ENCODE assay signal across 7 mouse cellular contexts in the genomic region with DNA sequence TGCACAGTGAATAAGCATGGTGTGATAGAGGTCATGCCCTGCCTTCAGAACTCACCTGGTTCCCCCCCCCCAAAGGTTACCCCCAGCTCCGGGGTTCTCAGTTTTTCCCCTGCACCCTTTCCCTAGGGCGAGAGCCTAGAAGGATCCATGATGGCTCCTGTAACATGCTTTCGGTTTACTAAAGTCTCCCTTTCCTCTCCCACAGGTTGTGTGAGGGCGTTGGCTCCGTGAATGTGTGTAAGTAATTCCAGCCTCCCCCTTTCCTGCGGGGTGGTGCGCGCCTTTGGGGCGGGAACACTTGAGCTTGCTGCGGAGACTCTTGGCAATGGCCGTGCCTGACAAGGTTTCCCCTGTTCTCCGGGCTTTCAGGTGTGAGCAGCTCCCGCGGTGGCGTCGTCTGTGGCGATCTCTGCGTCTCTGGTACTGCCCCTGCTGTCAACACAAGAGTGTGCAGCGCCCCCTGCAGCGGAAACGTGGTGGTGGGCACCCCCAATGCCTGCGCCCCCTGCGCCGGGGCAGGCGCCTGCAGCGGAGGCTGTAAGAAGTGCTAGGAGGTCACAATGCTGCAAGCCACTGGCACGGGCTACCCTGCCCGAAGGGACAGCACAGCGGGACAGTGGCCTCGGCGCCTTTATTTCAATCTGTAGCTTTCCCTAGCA. TPM values are rescaled to one million over a fixed set of nuclear protein-coding genes. Genes with fewer than 3 reads are reported as not detected.
DNase-seq lines count a peak whose midpoint lies in the region; ATAC-seq and TF ChIP-seq lines count a peak whose summit lies in the region.

No protein-coding gene starts in this region.

- TF ChIP-seq CTCF in heart, adult 2 months (IDR thresholded peaks at IDR 0.05) = peak; percentile 57
- no peak; the same call in 1 of the 2 replicates for TF ChIP-seq CTCF in kidney, adult 2 months (conservative IDR thresholded peaks at IDR 0.05; ENCODE audit: insufficient read depth, insufficient read length, low read depth, low read length)

- peak overlapping the region; percentile 58 for H3K4me2 ChIP-seq in limb, embryonic 12.5 days
- peak overlapping the region; percentile 58 for H3K4me2 ChIP-seq in midbrain, embryonic 11.5 days
- H3K4me2 ChIP-seq in stomach, embryonic 15.5 days = peak overlapping the region; percentile 70

- H3K27me3 ChIP-seq in heart, adult 2 months (ENCODE audit: control insufficient read depth, insufficient read depth, low read length) = no peaks in the 10 kb centered on the region
- no peaks in the 10 kb centered on the region for H3K27me3 ChIP-seq in kidney, adult 2 months (replicated peaks; ENCODE audit: control insufficient read depth, insufficient read depth, low read length)
- peaks cover 32% of the 10 kb centered on the region for H3K27me3 ChIP-seq in limb, embryonic 12.5 days
- H3K27me3 ChIP-seq in midbrain, embryonic 11.5 days (ENCODE audit: control insufficient read depth, insufficient read depth, low read length) = peaks cover 2% of the 10 kb centered on the region; the same call in 1 of the 2 replicates
- no peaks in the 10 kb centered on the region for H3K27me3 ChIP-seq in stomach, embryonic 15.5 days (replicated peaks)

- no peak for ATAC-seq in limb, embryonic 12.5 days (ENCODE audit: insufficient number of reproducible peaks, insufficient read depth, low FRiP score, low TSS enrichment, low read depth)
- peak; percentile 70 for ATAC-seq in midbrain, embryonic 11.5 days (ENCODE audit: low FRiP score)
- ATAC-seq in stomach, embryonic 15.5 days (ENCODE audit: insufficient read depth, low FRiP score, low read depth) = no peak

- H3K36me3 ChIP-seq in heart, adult 2 months (ENCODE audit: control insufficient read depth, insufficient read depth, low read length) = no peaks in the 10 kb centered on the region
- H3K36me3 ChIP-seq in kidney, adult 2 months (ENCODE audit: control insufficient read depth, insufficient read depth, low read length) = no peaks in the 10 kb centered on the region
- H3K36me3 ChIP-seq in limb, embryonic 12.5 days = no peaks in the 10 kb centered on the region
- H3K36me3 ChIP-seq in midbrain, embryonic 11.5 days (ENCODE audit: control insufficient read depth, insufficient read depth, low read length) = no peaks in the 10 kb centered on the region
- H3K36me3 ChIP-seq in stomach, embryonic 15.5 days = no peaks in the 10 kb centered on the region

- no peak for TF ChIP-seq POLR2A in heart, adult 2 months (IDR thresholded peaks at IDR 0.05; ENCODE audit: insufficient read depth, low read depth, low read length)
- no peak for TF ChIP-seq POLR2A in kidney, adult 2 months (IDR thresholded peaks at IDR 0.05; ENCODE audit: low read depth, low read length)

- H3K27ac ChIP-seq in heart, adult 2 months = no peak overlapping the region
- no peak overlapping the region for H3K27ac ChIP-seq in kidney, adult 2 months (ENCODE audit: insufficient read depth, low read depth, low read length)
- H3K27ac ChIP-seq in limb, embryonic 12.5 days = no peak overlapping the region
- no peak overlapping the region for H3K27ac ChIP-seq in midbrain, embryonic 11.5 days (ENCODE audit: low read depth, low read length)
- no peak overlapping the region for H3K27ac ChIP-seq in stomach, embryonic 15.5 days

- intact Hi-C loops in heart, adult 2 months (cut with DNase I) = no loop called here

- peak overlapping the region; percentile 26; the same call in 1 of the 2 replicates for H3K4me3 ChIP-seq in heart, adult 2 months
- no peak overlapping the region for H3K4me3 ChIP-seq in kidney, adult 2 months (ENCODE audit: insufficient read depth, low read depth, low read length)
- peak overlapping the region; percentile 23 for H3K4me3 ChIP-seq in limb, embryonic 12.5 days (replicated peaks)
- H3K4me3 ChIP-seq in midbrain, embryonic 11.5 days (ENCODE audit: low read depth, low read length) = peak overlapping the region; percentile 28
- H3K4me3 ChIP-seq in stomach, embryonic 15.5 days (replicated peaks) = peak overlapping the region; percentile 27

- H3K9me3 ChIP-seq in limb, embryonic 12.5 days = no peaks in the 10 kb centered on the region
- H3K9me3 ChIP-seq in midbrain, embryonic 11.5 days (ENCODE audit: control insufficient read depth, low read length) = no peaks in the 10 kb centered on the region
- no peaks in the 10 kb centered on the region for H3K9me3 ChIP-seq in stomach, embryonic 15.5 days

- no peak overlapping the region for H3K9ac ChIP-seq in heart, adult 2 months (ENCODE audit: low read depth, low read length)
- peak overlapping the region; percentile 14; the same call in 1 of the 2 replicates for H3K9ac ChIP-seq in limb, embryonic 12.5 days (replicated peaks)
- peak overlapping the region; percentile 54 for H3K9ac ChIP-seq in midbrain, embryonic 11.5 days (ENCODE audit: low read length)
- no peak overlapping the region for H3K9ac ChIP-seq in stomach, embryonic 15.5 days

- no peaks in the 10 kb centered on the region for H3K79me2 ChIP-seq in heart, adult 2 months (replicated peaks; ENCODE audit: control insufficient read depth, insufficient read depth, low read length)

- 8% methylated on average over 31 of the region's 31 CpGs for WGBS in heart, adult 2 months
- WGBS in kidney, adult 2 months = 8% methylated on average over 31 of the region's 31 CpGs
- 8% methylated on average over 31 of the region's 31 CpGs for WGBS in limb, embryonic 12.5 days
- 11% methylated on average over 31 of the region's 31 CpGs for WGBS in midbrain, embryonic 11.5 days
- WGBS in stomach, embryonic 15.5 days = 6% methylated on average over 31 of the region's 31 CpGs

- H3K4me1 ChIP-seq in heart, adult 2 months (ENCODE audit: control insufficient read depth, insufficient read depth, low read length) = no peaks in the 10 kb centered on the region
- no peaks in the 10 kb centered on the region for H3K4me1 ChIP-seq in kidney, adult 2 months (ENCODE audit: control insufficient read depth, insufficient read depth, low read length)
- H3K4me1 ChIP-seq in limb, embryonic 12.5 days (replicated peaks) = peaks cover 7% of the 10 kb centered on the region
- H3K4me1 ChIP-seq in midbrain, embryonic 11.5 days (ENCODE audit: control insufficient read depth, insufficient read depth, low read length) = peaks cover 5% of the 10 kb centered on the region
- peaks cover 4% of the 10 kb centered on the region; the same call in 1 of the 2 replicates for H3K4me1 ChIP-seq in stomach, embryonic 15.5 days

- TF ChIP-seq EP300 in heart, adult 2 months (IDR thresholded peaks at IDR 0.05; ENCODE audit: insufficient read depth, low read depth, low read length) = no peak

- DNase-seq in adrenal gland, postnatal 10 days = peak; percentile 61
- DNase-seq in embryo, embryonic 10 days (ENCODE audit: low spot score) = peak; percentile 74
- peak; percentile 35 to 50 for DNase-seq in heart, adult 2 months
- peak; percentile 21 for DNase-seq in kidney, adult 2 months
- DNase-seq in midbrain, embryonic 11.5 days (ENCODE audit: low spot score, missing footprints) = peak; percentile 96

RNA-seq across cellular contexts. Expression of a gene that starts 5.9 kb away (rescaled TPM):
- not detected for total RNA-seq in adrenal gland, postnatal 10 days (2021)
- not detected for total RNA-seq in heart, adult 2 months (2021)
- polyA plus RNA-seq in heart, adult 2 months (2012; rRNA removed) = 0.12 TPM in 1 of 2 replicates, not detected in the other
- polyA plus RNA-seq in kidney, adult 2 months (2012; rRNA removed) = not detected in 2 replicates
- polyA plus RNA-seq in limb, embryonic 12.5 days (2016; fragmentation: Nextera tagmentation; extraction: Ambion mirVana) = not detected in 2 replicates
- polyA plus RNA-seq in midbrain, embryonic 11.5 days (2014; fragmentation: Nextera tagmentation; extraction: Ambion mirVana) = not detected in 2 replicates
- 0.06 TPM in 1 of 2 replicates, not detected in the other for polyA plus RNA-seq in stomach, embryonic 15.5 days (2015; fragmentation: Nextera tagmentation; extraction: Ambion mirVana)

RNA-seq across cellular contexts. Expression of a gene that starts 12.2 kb away (rescaled TPM):
- not detected for total RNA-seq in adrenal gland, postnatal 10 days (2021)
- not detected for total RNA-seq in heart, adult 2 months (2021)
- polyA plus RNA-seq in heart, adult 2 months (2012; rRNA removed) = not detected in 2 replicates
- polyA plus RNA-seq in kidney, adult 2 months (2012; rRNA removed) = 0.08 TPM in 1 of 2 replicates, not detected in the other
- polyA plus RNA-seq in limb, embryonic 12.5 days (2016; fragmentation: Nextera tagmentation; extraction: Ambion mirVana) = not detected in 2 replicates
- not detected in 2 replicates for polyA plus RNA-seq in midbrain, embryonic 11.5 days (2014; fragmentation: Nextera tagmentation; extraction: Ambion mirVana)
- polyA plus RNA-seq in stomach, embryonic 15.5 days (2015; fragmentation: Nextera tagmentation; extraction: Ambion mirVana) = 0.10 and 0.30 TPM in 2 replicates

RNA-seq across cellular contexts. Expression of a gene that starts 15.6 kb away (rescaled TPM):
- total RNA-seq in adrenal gland, postnatal 10 days (2021) = not detected
- not detected for total RNA-seq in heart, adult 2 months (2021)
- polyA plus RNA-seq in heart, adult 2 months (2012; rRNA removed) = not detected in 2 replicates
- polyA plus RNA-seq in kidney, adult 2 months (2012; rRNA removed) = not detected in 2 replicates
- not detected in 2 replicates for polyA plus RNA-seq in limb, embryonic 12.5 days (2016; fragmentation: Nextera tagmentation; extraction: Ambion mirVana)
- not detected in 2 replicates for polyA plus RNA-seq in midbrain, embryonic 11.5 days (2014; fragmentation: Nextera tagmentation; extraction: Ambion mirVana)
- polyA plus RNA-seq in stomach, embryonic 15.5 days (2015; fragmentation: Nextera tagmentation; extraction: Ambion mirVana) = not detected in 2 replicates

RNA-seq across cellular contexts. Expression of a gene that starts 31.6 kb away (rescaled TPM):
- total RNA-seq in adrenal gland, postnatal 10 days (2021) = not detected
- total RNA-seq in heart, adult 2 months (2021) = not detected
- not detected in 2 replicates for polyA plus RNA-seq in heart, adult 2 months (2012; rRNA removed)
- 0.18 TPM in 1 of 2 replicates, not detected in the other for polyA plus RNA-seq in kidney, adult 2 months (2012; rRNA removed)
- polyA plus RNA-seq in limb, embryonic 12.5 days (2016; fragmentation: Nextera tagmentation; extraction: Ambion mirVana) = not detected in 2 replicates
- not detected in 2 replicates for polyA plus RNA-seq in midbrain, embryonic 11.5 days (2014; fragmentation: Nextera tagmentation; extraction: Ambion mirVana)
- polyA plus RNA-seq in stomach, embryonic 15.5 days (2015; fragmentation: Nextera tagmentation; extraction: Ambion mirVana) = 0.14 TPM in 1 of 2 replicates, not detected in the other

RNA-seq across cellular contexts. Expression of a gene that starts 37.9 kb away (rescaled TPM):
- not detected for total RNA-seq in adrenal gland, postnatal 10 days (2021)
- total RNA-seq in heart, adult 2 months (2021) = not detected
- not detected in 2 replicates for polyA plus RNA-seq in heart, adult 2 months (2012; rRNA removed)
- polyA plus RNA-seq in kidney, adult 2 months (2012; rRNA removed) = not detected in 2 replicates
- polyA plus RNA-seq in limb, embryonic 12.5 days (2016; fragmentation: Nextera tagmentation; extraction: Ambion mirVana) = not detected in 2 replicates
- polyA plus RNA-seq in midbrain, embryonic 11.5 days (2014; fragmentation: Nextera tagmentation; extraction: Ambion mirVana) = not detected in 2 replicates
- polyA plus RNA-seq in stomach, embryonic 15.5 days (2015; fragmentation: Nextera tagmentation; extraction: Ambion mirVana) = not detected in 2 replicates

Comparison
In these comparisons a context has a peak if more than half of its experiments do, and no peak if none do; other contexts are left out.
1. DNase-seq: peak in every context shown above with its lines; median percentile 96 in midbrain, embryonic 11.5 days; 74 in embryo, embryonic 10 days; 61 in adrenal gland, postnatal 10 days; 42 in heart, adult 2 months; 21 in kidney, adult 2 months.
2. H3K9ac ChIP-seq: peak in limb, embryonic 12.5 days (single experiment) and midbrain, embryonic 11.5 days (single experiment); none in heart, adult 2 months (single experiment) and stomach, embryonic 15.5 days (single experiment).
3. Peak in every context shown above with its lines, with median percentiles within 50 percentile points of each other: H3K4me2 ChIP-seq.